Mouse (Mus musculus) common myeloid progenitor, adult 5-6 weeks (primary cell): Measurements from ENCODE around the gene Cdc6. TPM values are rescaled to one million over a fixed set of nuclear protein-coding genes. Genes with fewer than 3 reads are reported as not detected.

Source experiments
- ATAC-seq: replicated peaks from 2 replicates; pipeline ENCODE4 v1.8.0; 2016; ENCODE audit warnings: low read depth, mild to moderate bottlenecking, moderate TSS enrichment, inconsistent platforms; ENCODE audit not compliant: poor library complexity, severe bottlenecking
- total RNA-seq: library from RNA; stranded (forward); fragments of 200-1000, 187-1606 nt; gene quantifications from 2 replicates; pipeline ENCODE4 v1.2.3, GENCODE M21; 2017

Gene Cdc6
- total RNA-seq, 1 experiment from 2014 or later, result 47.2 TPM

DNA sequence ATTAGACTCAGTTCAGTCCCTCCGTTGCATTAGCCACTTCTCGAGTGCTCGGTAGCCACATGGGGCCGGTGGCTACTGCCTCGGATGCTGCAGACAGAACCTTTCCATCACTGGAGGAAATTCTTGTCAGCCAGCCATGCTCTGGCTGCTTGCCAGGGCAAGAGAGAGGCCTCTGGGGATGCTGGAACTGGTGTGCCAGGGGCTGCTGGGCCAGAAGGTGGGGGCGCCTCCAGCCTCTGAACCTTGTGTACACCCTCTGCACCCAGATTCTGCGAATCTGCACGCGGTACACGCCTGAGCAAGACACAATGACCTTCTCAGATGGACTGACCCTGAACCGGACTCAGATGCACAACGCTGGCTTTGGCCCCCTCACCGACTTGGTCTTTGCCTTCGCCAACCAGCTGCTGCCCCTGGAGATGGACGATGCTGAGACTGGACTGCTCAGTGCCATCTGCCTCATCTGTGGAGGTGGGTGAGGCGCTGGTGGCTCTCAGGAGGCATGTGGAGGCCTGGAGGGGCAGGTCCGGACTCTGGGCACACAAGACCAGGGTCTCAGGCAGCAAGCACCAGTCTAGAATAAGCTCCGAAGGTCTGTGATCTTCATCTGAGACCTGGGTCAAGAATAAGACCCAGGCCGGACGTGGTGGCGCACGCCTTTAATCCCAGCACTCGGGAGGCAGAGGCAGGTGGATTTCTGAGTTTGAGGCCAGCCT, 63.9 kb downstream of the Cdc6 start:
- ATAC-seq, result no peak

- ATAC-seq, result peak; percentile 72
Observed at GRCm38 (mm10) chr11:98972215-98972614, 64.6 kb downstream of the Cdc6 start.

GRCm38 (mm10) chr11:98972801-98973360, 65.3 kb downstream of the Cdc6 start:
- ATAC-seq, result no peak

Other genes starting within 250 kb of the Cdc6 start
- gene Gsdma, start 243.4 kb upstream of the Cdc6 start, total RNA-seq, result 0.05 TPM in 1 of 2 replicates, not detected in the other
- 53.7 and 88.9 TPM in 2 replicates for gene Psmd3, start 225.2 kb upstream of the Cdc6 start, total RNA-seq
- gene Csf3, start 206.5 kb upstream of the Cdc6 start, total RNA-seq, result not detected in 2 replicates
- 39.5 and 43.7 TPM in 2 replicates for gene Med24, start 178.4 kb upstream of the Cdc6 start, total RNA-seq
- gene Thra, start 167.2 kb upstream of the Cdc6 start, total RNA-seq, result 23.6 and 33.2 TPM in 2 replicates
- 0.58 and 1.6 TPM in 2 replicates for gene Nr1d1, start 132.5 kb upstream of the Cdc6 start, total RNA-seq
- gene Msl1, start 112.3 kb upstream of the Cdc6 start, total RNA-seq, result 72.8 and 88.2 TPM in 2 replicates
- gene Casc3, start 102.9 kb upstream of the Cdc6 start, total RNA-seq, result 39.5 and 46.5 TPM in 2 replicates
- gene Rapgefl1, start 71.0 kb upstream of the Cdc6 start, total RNA-seq, result 0.53 and 0.64 TPM in 2 replicates
- 4.6 and 6.4 TPM in 2 replicates for gene Wipf2, start 44.2 kb upstream of the Cdc6 start, total RNA-seq
- gene Rara, start 20.0 kb downstream of the Cdc6 start, total RNA-seq, result 1.2 and 5.6 TPM in 2 replicates
- not detected in 2 replicates for gene Gjd3, start 75.2 kb downstream of the Cdc6 start, total RNA-seq
- 622 and 650 TPM in 2 replicates for gene Top2a, start 116.4 kb downstream of the Cdc6 start, total RNA-seq
- 177 and 183 TPM in 2 replicates for gene Igfbp4, start 133.4 kb downstream of the Cdc6 start, total RNA-seq
- 0.68 and 1.0 TPM in 2 replicates for gene Tns4, start 181.5 kb downstream of the Cdc6 start, total RNA-seq
- not detected in 2 replicates for gene Ccr7, start 247.3 kb downstream of the Cdc6 start, total RNA-seq